21 mouse cellular contexts compared by ENCODE assay signal in genomic region chr19:18654330-18654729, GRCm38 (mm10). TPM values are rescaled to one million over a fixed set of nuclear protein-coding genes. Genes with fewer than 3 reads are reported as not detected.
DNase-seq lines count a peak whose midpoint lies in the region; ATAC-seq lines count a peak whose summit lies in the region.
"Had no signal": no experiment of that assay in that cellular context is flagged by ENCODE, and none has a peak within 500 bp of the region (broad histone marks: within the 10 kb centered on the region; RNA-seq: fewer than 3 reads in every experiment).

No protein-coding gene starts in this region.

- H3K4me1 ChIP-seq in heart, embryonic 15.5 days (replicated peaks): peaks cover 25% of the 10 kb centered on the region
- H3K4me1 ChIP-seq: embryonic facial prominence, embryonic 12.5 days; forebrain, embryonic 13.5 days; hindbrain, embryonic 15.5 days; limb, embryonic 15.5 days had no signal

- H3K27ac ChIP-seq in heart, embryonic 15.5 days: peak overlapping the region; percentile 53
- H3K27ac ChIP-seq: embryonic facial prominence, embryonic 12.5 days; forebrain, embryonic 13.5 days; hindbrain, embryonic 15.5 days; intestine, embryonic 15.5 days; limb, embryonic 15.5 days had no signal

- WGBS in heart, embryonic 15.5 days: 77% methylated on average over 8 of the region's 8 CpGs

- intact Hi-C loops in heart, postnatal 25 days (cut with DNase I): no loop called here
- intact Hi-C loops in left cerebral cortex, postnatal 4 days (cut with DNase I): no loop called here

- H3K4me2 ChIP-seq in heart, embryonic 15.5 days: no peak overlapping the region
- H3K4me2 ChIP-seq: embryonic facial prominence, embryonic 12.5 days; forebrain, embryonic 13.5 days; hindbrain, embryonic 15.5 days; intestine, embryonic 15.5 days; limb, embryonic 15.5 days had no signal

- H3K9me3 ChIP-seq in heart, embryonic 15.5 days (replicated peaks): no peaks in the 10 kb centered on the region
- H3K9me3 ChIP-seq: embryonic facial prominence, embryonic 12.5 days; forebrain, embryonic 13.5 days; hindbrain, embryonic 15.5 days; intestine, embryonic 15.5 days; limb, embryonic 15.5 days had no signal

- no peaks in the 10 kb centered on the region for H3K27me3 ChIP-seq in heart, embryonic 15.5 days
- H3K27me3 ChIP-seq: embryonic facial prominence, embryonic 12.5 days; forebrain, embryonic 13.5 days; hindbrain, embryonic 15.5 days; intestine, embryonic 15.5 days; limb, embryonic 15.5 days had no signal

- no peak overlapping the region for H3K9ac ChIP-seq in heart, embryonic 15.5 days
- H3K9ac ChIP-seq: embryonic facial prominence, embryonic 12.5 days; forebrain, embryonic 13.5 days; hindbrain, embryonic 15.5 days; intestine, embryonic 15.5 days; limb, embryonic 15.5 days had no signal

- peak; percentile 86 for DNase-seq in gastrocnemius, adult 18-20 months (ENCODE audit: low spot score)
- no peak for DNase-seq in gastrocnemius, postnatal 4 days (ENCODE audit: low spot score in 2 of 2)
- DNase-seq in heart, postnatal 25 days (ENCODE audit: low spot score): no peak
- DNase-seq in urinary bladder, postnatal 14 days (ENCODE audit: low spot score): peak; percentile 10
- DNase-seq in urinary bladder, postnatal 25 days (ENCODE audit: low spot score): no peak
- DNase-seq in left cerebral cortex, postnatal 4 days: no peak
- DNase-seq: cerebellum, adult 9-10 months; heart, postnatal 36 days; kidney, adult 9 months; kidney, postnatal 25 days; lung, postnatal 10 days; right cerebral cortex, postnatal 25 days; thymus, postnatal 36 days had no signal

- ATAC-seq in heart, embryonic 15.5 days (replicated peaks; ENCODE audit: insufficient number of reproducible peaks, insufficient read depth, low FRiP score, low read depth): 0 out of 2 replicates have a peak, but pooled peaks have one; percentile 27
- ATAC-seq: forebrain, embryonic 13.5 days; intestine, embryonic 15.5 days; midbrain, embryonic 16.5 days had no signal

- H3K36me3 ChIP-seq in heart, embryonic 15.5 days: no peaks in the 10 kb centered on the region
- H3K36me3 ChIP-seq: embryonic facial prominence, embryonic 12.5 days; hindbrain, embryonic 15.5 days; intestine, embryonic 15.5 days; limb, embryonic 15.5 days had no signal

- no peak overlapping the region for H3K4me3 ChIP-seq in heart, embryonic 15.5 days
- H3K4me3 ChIP-seq: embryonic facial prominence, embryonic 12.5 days; erythroblast, embryonic 14.5 days; forebrain, embryonic 13.5 days; hindbrain, embryonic 15.5 days; intestine, embryonic 15.5 days; limb, embryonic 15.5 days had no signal

RNA-seq across cellular contexts. Expression of gene Carnmt1, which starts 16.2 kb away (rescaled TPM):
- 100 to 1,000 TPM; 129 to 137 TPM for total RNA-seq in gastrocnemius, adult 18-20 months (2021)
- 10 to 100 TPM; 27.7 to 28.0 TPM for total RNA-seq in gastrocnemius, postnatal 4 days (2021)
- 23.5 and 25.4 TPM in 2 replicates for polyA plus RNA-seq in heart, embryonic 15.5 days (2015; fragmentation: Nextera tagmentation; extraction: Ambion mirVana)
- total RNA-seq in heart, postnatal 25 days (2021): 10 to 100 TPM; 31.0 to 33.3 TPM
- total RNA-seq in left cerebral cortex, postnatal 4 days (2021): 10 to 100 TPM; 10.4 to 13.0 TPM

RNA-seq across cellular contexts. Expression of gene Nmrk1, which starts 22.6 kb away (rescaled TPM):
- total RNA-seq in gastrocnemius, adult 18-20 months (2021): 1 to 10 TPM; 2.6 to 3.5 TPM
- total RNA-seq in gastrocnemius, postnatal 4 days (2021): 1 to 10 TPM; 5.6 to 5.9 TPM
- polyA plus RNA-seq in heart, embryonic 15.5 days (2015; fragmentation: Nextera tagmentation; extraction: Ambion mirVana): 6.5 and 7.7 TPM in 2 replicates
- 1 to 10 TPM; 2.4 to 2.8 TPM for total RNA-seq in heart, postnatal 25 days (2021)
- total RNA-seq in left cerebral cortex, postnatal 4 days (2021): 1 to 10 TPM; 3.2 to 5.1 TPM
- polyA plus RNA-seq: erythroblast, embryonic 14.5 days had no signal

RNA-seq across cellular contexts. Expression of gene Ostf1, which starts 22.7 kb away (rescaled TPM):
- total RNA-seq in gastrocnemius, adult 18-20 months (2021): 10 to 100 TPM; 24.2 to 24.3 TPM
- total RNA-seq in gastrocnemius, postnatal 4 days (2021): 10 to 100 TPM; 39.9 to 42.2 TPM
- polyA plus RNA-seq in heart, embryonic 15.5 days (2015; fragmentation: Nextera tagmentation; extraction: Ambion mirVana): 75.4 and 88.8 TPM in 2 replicates
- 10 to 100 TPM; 38.1 to 41.2 TPM for total RNA-seq in heart, postnatal 25 days (2021)
- total RNA-seq in left cerebral cortex, postnatal 4 days (2021): 10 to 100 TPM; 19.3 to 21.1 TPM

RNA-seq across cellular contexts. Expression of gene D030056L22Rik, which starts 58.7 kb away (rescaled TPM):
- total RNA-seq in gastrocnemius, adult 18-20 months (2021): 1 to 10 TPM; 3.3 to 3.8 TPM
- total RNA-seq in gastrocnemius, postnatal 4 days (2021): 1 to 10 TPM; 4.8 TPM
- 27.9 TPM in 2 replicates for polyA plus RNA-seq in heart, embryonic 15.5 days (2015; fragmentation: Nextera tagmentation; extraction: Ambion mirVana)
- 10 to 100 TPM in 1 of 2 experiments, 1 to 10 TPM in 1; 9.7 to 10.8 TPM for total RNA-seq in heart, postnatal 25 days (2021)
- total RNA-seq in left cerebral cortex, postnatal 4 days (2021): 10 to 100 TPM; 23.6 to 25.9 TPM

Comparison
In these comparisons a context has a peak if more than half of its experiments do, and no peak if none do; other contexts are left out.
1. DNase-seq: peak in gastrocnemius, adult 18-20 months (single experiment) and urinary bladder, postnatal 14 days (single experiment); none in gastrocnemius, postnatal 4 days (0 of 2), heart, postnatal 25 days (single experiment), urinary bladder, postnatal 25 days (single experiment) and left cerebral cortex, postnatal 4 days (single experiment).